Mouse (Mus musculus) gastrocnemius, postnatal 36 days (tissue): ENCODE results near the gene Dusp13. TPM values are rescaled to one million over a fixed set of nuclear protein-coding genes. Genes with fewer than 3 reads are reported as not detected.

ENCODE experiments used
- DNase-seq, 2 experiments: peaks; one replicate each; pipeline ENCODE4 v3.0.0; 2022
- intact Hi-C: fragments of 180-260 bp; cut with DNase I; formaldehyde crosslinking; loops from one replicate; pipeline ENCODE4 v1.15.1; 2025
- total RNA-seq, 2 experiments: library from RNA; stranded (reverse); gene quantifications; 2 replicates each; pipeline ENCODE4 v1.2.3; 2021

Gene Dusp13
- total RNA-seq, 2 experiments from 2014 or later: 163 to 164 TPM

DNA sequence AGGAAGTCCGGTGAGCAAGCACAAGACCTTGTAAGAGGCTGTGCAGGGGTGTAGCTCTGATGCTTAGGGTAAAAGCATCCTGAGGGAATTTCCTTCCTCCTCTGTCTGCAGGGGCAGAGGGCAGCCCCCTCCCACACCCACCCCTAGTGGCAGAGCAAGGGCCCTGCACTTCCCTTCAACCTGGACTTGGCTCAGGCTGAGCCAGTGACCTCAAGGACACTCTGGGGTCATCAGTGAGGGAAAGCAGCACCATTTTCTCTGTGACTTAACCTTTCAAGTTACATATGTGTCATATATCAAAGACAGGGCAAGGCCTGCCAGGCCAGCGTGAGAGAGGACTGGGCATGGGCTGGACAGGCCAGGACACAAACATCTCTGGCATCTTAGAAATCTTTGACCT lies 41.4 kb downstream of the Dusp13 start:
- DNase-seq: no peak
- intact Hi-C loops: no loop called here

DNA sequence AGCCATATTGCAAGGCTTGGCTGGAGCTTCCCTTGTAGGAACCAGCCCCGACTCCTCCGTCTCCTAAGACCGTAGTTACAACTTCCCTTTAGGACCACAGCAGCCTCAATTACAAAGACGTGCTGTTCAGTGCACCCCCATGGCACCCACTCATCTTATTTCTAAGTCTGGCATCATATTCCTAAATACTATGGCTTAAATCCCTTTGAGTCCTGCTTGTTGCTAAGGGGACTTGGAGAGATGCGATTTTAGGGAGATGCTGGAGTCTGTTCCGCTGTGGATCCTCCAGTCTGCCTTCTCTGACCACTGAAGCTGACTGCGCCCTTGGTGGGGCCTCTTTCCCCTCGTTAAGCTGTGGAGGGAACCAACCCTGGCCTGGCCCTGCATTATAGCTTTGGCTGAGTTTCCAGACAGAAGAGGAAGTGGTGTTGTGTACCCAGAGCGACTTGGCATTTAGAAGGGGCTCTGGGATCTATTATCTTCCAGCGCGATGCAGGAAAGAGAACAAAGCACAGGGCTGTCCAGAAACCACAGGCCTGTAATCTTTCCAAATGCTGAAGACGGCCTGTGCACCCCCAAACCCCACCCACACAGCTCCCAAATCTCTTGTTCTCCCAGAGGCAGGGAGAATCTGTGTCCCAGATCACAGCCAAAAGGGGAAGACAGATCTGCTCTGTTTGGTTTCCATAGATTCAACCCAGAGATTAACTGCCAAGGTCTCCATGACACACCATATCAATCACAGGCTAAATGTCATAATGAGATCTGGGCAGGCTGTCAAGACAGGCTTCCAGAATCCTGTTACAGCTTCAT lies 44.0 kb downstream of the Dusp13 start:
- intact Hi-C loops: no loop called here
- peak in 1 of 2 experiments; percentile 21 for DNase-seq

DNA sequence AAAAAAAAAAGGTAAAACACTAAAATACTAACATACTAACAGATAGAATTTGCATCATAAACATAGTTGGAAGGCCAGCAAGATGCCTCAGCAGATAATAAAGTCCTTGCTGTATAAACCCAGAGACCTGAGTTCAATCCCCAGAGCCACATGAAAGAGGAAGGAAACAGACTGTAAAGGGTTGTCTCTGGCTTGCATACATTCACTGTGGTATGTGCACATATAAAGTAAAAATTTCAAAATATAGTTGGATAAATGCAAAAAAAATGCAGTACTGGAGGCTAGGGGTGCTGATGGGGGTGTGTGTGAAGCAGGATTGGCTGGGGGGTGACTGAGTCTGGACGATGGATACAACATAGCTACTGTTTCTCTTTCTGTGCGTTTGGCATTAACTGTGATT lies 45.5 kb downstream of the Dusp13 start:
- no peak for DNase-seq
- intact Hi-C loops: no loop called here

DNA sequence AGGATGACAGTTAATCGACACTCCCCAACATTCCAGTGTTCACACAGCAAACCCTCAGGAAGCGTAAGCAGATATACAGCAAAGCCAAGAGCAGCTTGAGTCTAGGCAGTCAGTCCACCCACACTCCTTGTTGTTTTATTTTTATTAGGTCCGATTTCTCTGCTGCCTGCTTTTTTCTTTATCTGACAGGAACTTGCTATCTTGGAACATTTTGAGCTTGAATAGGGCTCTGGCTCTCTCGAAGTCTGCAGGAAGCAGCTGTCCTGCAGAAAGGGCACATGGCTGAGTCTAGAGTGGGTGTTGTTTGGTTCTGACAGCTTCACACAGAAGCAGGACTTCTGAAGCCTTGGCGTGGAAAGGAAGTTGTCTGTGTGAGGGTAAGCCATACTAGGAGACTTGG lies 47.7 kb downstream of the Dusp13 start:
- no peak for DNase-seq
- intact Hi-C loops: no loop called here

- intact Hi-C loops: no loop called here
- DNase-seq: no peak
Measured at GRCm38 (mm10) chr14:21702691-21703090, 48.3 kb downstream of the Dusp13 start.

DNA sequence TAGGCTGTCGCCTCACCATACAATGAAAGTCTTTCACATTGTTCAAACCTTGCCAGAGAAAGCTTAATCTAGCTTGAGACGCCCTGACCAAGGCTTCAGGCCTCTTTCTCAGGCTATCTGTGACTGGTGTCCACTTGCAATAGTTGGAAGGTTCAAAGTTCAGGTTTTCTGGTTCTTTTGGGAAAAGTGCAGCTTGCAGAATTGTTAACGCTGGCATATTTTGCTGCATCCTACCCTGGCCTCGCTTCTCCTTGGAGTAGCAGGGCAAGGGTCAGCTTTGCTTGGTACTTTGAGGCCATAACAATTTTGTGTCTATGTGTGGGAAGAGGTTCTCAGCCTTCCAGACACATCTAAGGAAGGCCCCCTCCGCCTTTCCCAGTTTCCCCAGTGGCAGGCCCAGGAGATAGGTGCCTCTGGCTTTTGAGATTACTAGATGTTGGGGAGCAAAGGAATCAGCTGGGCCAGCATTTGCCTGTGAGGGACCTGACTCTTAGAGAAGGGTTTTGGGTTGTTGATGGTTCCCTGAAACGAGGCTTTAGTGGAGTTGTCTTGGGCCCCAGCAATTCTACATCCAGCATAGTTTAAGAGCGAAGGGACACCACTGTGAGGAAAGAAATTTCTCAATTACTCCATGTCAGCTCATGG lies 54.7 kb downstream of the Dusp13 start:
- intact Hi-C loops: no loop called here
- DNase-seq: no peak

GRCm38 (mm10) chr14:21695020-21695419 lies 56.0 kb downstream of the Dusp13 start:
- no peak for DNase-seq
- intact Hi-C loops: no loop called here

DNA sequence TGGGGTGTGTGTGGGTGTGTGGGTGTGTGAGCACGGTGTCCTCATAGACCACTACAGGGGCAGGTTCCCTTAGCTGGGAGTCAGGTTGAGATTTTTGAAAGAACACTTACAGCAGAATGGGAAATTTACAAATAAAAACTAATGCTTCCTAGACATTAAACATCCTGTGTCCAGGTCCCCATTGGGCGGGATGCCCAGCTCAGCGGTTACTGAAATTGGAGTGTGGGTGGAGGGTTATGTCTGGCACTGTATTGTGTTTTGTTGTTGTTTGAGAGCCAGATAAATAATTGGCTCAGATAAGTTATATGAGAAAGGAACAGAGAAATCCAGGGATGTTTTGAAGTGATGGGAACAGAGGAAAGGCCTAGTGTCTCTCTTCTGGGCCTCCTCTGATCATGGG lies 59.9 kb downstream of the Dusp13 start:
- no peak for DNase-seq
- intact Hi-C loops: no loop called here

DNA sequence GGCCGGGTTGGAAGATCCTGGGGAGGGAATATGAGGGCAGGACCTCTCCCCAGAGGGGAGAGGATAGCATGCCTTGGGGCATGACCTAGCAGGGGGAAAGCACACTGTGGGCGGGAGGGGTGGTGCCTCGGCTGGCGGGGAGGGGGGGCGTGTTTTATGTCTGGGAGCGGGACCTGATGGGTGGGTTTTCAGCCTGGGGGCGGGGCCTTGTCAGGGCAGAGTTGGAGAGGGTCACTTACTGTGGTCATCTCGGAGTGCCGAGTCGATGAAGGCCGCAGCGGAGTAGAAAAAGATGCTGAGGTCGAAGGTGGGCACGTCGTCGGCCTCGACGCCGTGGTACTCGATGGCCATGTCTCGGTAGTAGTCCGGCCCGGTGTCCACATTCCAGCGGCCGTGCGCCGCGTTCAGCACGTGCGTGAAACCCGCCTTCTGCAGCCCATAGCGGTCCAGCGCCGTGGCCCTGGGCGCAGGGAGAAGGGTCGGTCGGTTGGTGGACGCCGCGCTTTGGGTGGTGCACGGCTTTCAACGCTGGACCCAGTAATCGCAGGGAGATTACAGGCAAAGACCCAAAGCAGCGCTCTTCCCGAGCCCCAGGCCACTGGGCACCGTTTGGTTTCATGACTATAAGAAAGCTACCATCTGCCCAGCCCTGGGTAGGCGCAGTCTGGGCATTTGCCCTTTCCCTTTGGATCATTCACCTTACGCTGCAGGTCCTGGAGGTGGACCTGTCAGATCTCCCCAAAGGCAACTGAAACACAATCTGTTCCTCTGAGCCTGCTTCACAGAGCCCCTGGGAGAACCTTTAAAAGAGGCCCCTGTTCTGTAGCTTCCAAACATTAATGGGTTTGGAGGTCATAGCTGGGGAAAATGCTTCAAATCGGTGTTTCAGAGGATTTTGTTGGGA lies 64.4 kb downstream of the Dusp13 start:
- intact Hi-C loops: loop anchor here (2.0 to 10.0 kb wide), 2 partner anchors 26 to 158 kb away; partner anchors contain the start of gene Comtd1

GRCm38 (mm10) chr14:21685411-21686146 lies 65.4 kb downstream of the Dusp13 start:
- DNase-seq: peak in 1 of 2 experiments; percentile 41
- intact Hi-C loops: loop anchor here (2.0 to 10.0 kb wide), 2 partner anchors 27 to 159 kb away; partner anchors contain the start of gene Comtd1

More for the DNA sequence above, 64.4 kb downstream of the Dusp13 start:
- DNase-seq: no peak

GRCm38 (mm10) chr14:21683834-21684233 lies 67.1 kb downstream of the Dusp13 start:
- no peak for DNase-seq
- intact Hi-C loops: loop anchor here (10.0 kb wide), 1 partner anchor 161 kb away; the partner anchor contains the start of gene Comtd1

Other genes with a start within 250 kb of the Dusp13 start
- 10 to 100 TPM; 39.1 to 62.1 TPM for gene Dupd1, start 36.6 kb downstream of the Dusp13 start, total RNA-seq
- 10 to 100 TPM; 39.3 to 42.4 TPM for gene Samd8, start 650 bp downstream of the Dusp13 start, total RNA-seq
- gene Vdac2, start 74.1 kb upstream of the Dusp13 start, total RNA-seq: 100 to 1,000 TPM; 278 to 305 TPM
- 10 to 100 TPM in 1 of 2 experiments, 1 to 10 TPM in 1; 6.9 to 10.4 TPM for gene Comtd1, start 97.8 kb upstream of the Dusp13 start, total RNA-seq
- gene Zfp503, start 238.4 kb upstream of the Dusp13 start, total RNA-seq: 10 to 100 TPM in 1 of 2 experiments, 1 to 10 TPM in 1; 6.5 to 18.3 TPM